Mouse (Mus musculus): ENCODE data around the gene Plekha7.

The Plekha7 gene

GRCm38 (mm10) chr7:116187521-116187920, 120.7 kb downstream of the Plekha7 start:
- no peak for DNase-seq (ENCODE audit: extremely low spot score, low spot score)

GRCm38 (mm10) chr7:116186847-116187246, 121.3 kb downstream of the Plekha7 start:
- no peak for DNase-seq (ENCODE audit: extremely low spot score, low spot score)

- no peak for DNase-seq (ENCODE audit: extremely low spot score, low spot score)
Measured at GRCm38 (mm10) chr7:116186156-116186555, 122.0 kb downstream of the Plekha7 start.

- no peak for DNase-seq (ENCODE audit: extremely low spot score, low spot score)
Measured at GRCm38 (mm10) chr7:116184358-116185057, 123.7 kb downstream of the Plekha7 start.

- no peak for DNase-seq (ENCODE audit: extremely low spot score, low spot score)
Measured at GRCm38 (mm10) chr7:116182451-116182850, 125.7 kb downstream of the Plekha7 start.

- DNase-seq (ENCODE audit: extremely low spot score, low spot score): no peak
Measured at GRCm38 (mm10) chr7:116181444-116181946, 126.7 kb downstream of the Plekha7 start.

GRCm38 (mm10) chr7:116178916-116179315, 129.3 kb downstream of the Plekha7 start:
- no peak for DNase-seq (ENCODE audit: extremely low spot score, low spot score)

- DNase-seq (ENCODE audit: extremely low spot score, low spot score): no peak
Measured at GRCm38 (mm10) chr7:116172774-116173173, 135.4 kb downstream of the Plekha7 start.

- DNase-seq (ENCODE audit: extremely low spot score, low spot score): no peak
Measured at GRCm38 (mm10) chr7:116169426-116169825, 138.8 kb downstream of the Plekha7 start.

GRCm38 (mm10) chr7:116168224-116168623, 140.0 kb downstream of the Plekha7 start:
- no peak for DNase-seq (ENCODE audit: extremely low spot score, low spot score)

- DNase-seq (ENCODE audit: extremely low spot score, low spot score): no peak
Measured at GRCm38 (mm10) chr7:116164232-116164631, 143.9 kb downstream of the Plekha7 start.

- DNase-seq (ENCODE audit: extremely low spot score, low spot score): peak; percentile 52
Measured at GRCm38 (mm10) chr7:116161544-116161943, 146.6 kb downstream of the Plekha7 start.

GRCm38 (mm10) chr7:116156894-116157143, 151.4 kb downstream of the Plekha7 start:
- no peak for DNase-seq (ENCODE audit: extremely low spot score, low spot score)

GRCm38 (mm10) chr7:116156072-116156893, 151.9 kb downstream of the Plekha7 start:
- no peak for DNase-seq (ENCODE audit: extremely low spot score, low spot score)

- no peak for DNase-seq (ENCODE audit: extremely low spot score, low spot score)
Measured at GRCm38 (mm10) chr7:116153781-116154368, 154.3 kb downstream of the Plekha7 start.

- DNase-seq (ENCODE audit: extremely low spot score, low spot score): no peak
Measured at GRCm38 (mm10) chr7:116149568-116149967, 158.6 kb downstream of the Plekha7 start.

- DNase-seq (ENCODE audit: extremely low spot score, low spot score): no peak
Measured at GRCm38 (mm10) chr7:116147114-116147513, 161.1 kb downstream of the Plekha7 start.

GRCm38 (mm10) chr7:116145030-116145429, 163.1 kb downstream of the Plekha7 start:
- no peak for DNase-seq (ENCODE audit: extremely low spot score, low spot score)

GRCm38 (mm10) chr7:116137671-116138070, 170.5 kb downstream of the Plekha7 start:
- DNase-seq (ENCODE audit: extremely low spot score, low spot score): no peak

GRCm38 (mm10) chr7:116137149-116137548, 171.0 kb downstream of the Plekha7 start:
- no peak for DNase-seq (ENCODE audit: extremely low spot score, low spot score)

- no peak for DNase-seq (ENCODE audit: extremely low spot score, low spot score)
Measured at GRCm38 (mm10) chr7:116134413-116135292, 173.5 kb downstream of the Plekha7 start.
